Mouse (Mus musculus) erythroblast, embryonic 14.5 days (primary cell): ENCODE data around the gene Krcc1.

ENCODE experiments used
- GATA1 ChIP-seq: IDR thresholded peaks from 2 replicates; pipeline ENCODE4 v1.6.1; 2012; ENCODE audit warnings: low read length, inconsistent platforms, mixed read lengths
- TAL1 ChIP-seq: IDR thresholded peaks from 3 replicates; pipeline ENCODE4 v1.6.1; 2012; ENCODE audit warnings: low read length, inconsistent platforms, mixed read lengths

GRCm38 (mm10) chr6:71298051-71298450 lies 26.6 kb downstream of the Krcc1 start:
- no peak for TF ChIP-seq TAL1
- TF ChIP-seq GATA1: no peak
